Mouse (Mus musculus) heart, adult 2 months (tissue): ENCODE measurements at regions not wholly inside any gene's neighbourhood (a gene's known extent, or its start where the extent isn't known, plus 50 kb on each side); places are given as distances from the start of the nearest gene placed in this dataset.
"Not testable (repeated sequence)": the region's sequence is repeated elsewhere in the genome, so short reads cannot be mapped to it uniquely, and the experiment has no call there.

Experiments used
- DNase-seq, 2 experiments: peaks; one replicate each; pipeline ENCODE4 v3.0.0; 2021
- H3K27ac ChIP-seq: fragments of 200-600 bp; 2 replicates; pipeline ENCODE4 v1.8.1; 2022
- H3K27me3 ChIP-seq: fragments of 200-500 bp; 2 replicates; pipeline ENCODE4 v1.6.1; 2012; ENCODE audit warnings: mild to moderate bottlenecking, low read length, inconsistent platforms, mixed read lengths; ENCODE audit not compliant: control insufficient read depth, insufficient read depth
- H3K36me3 ChIP-seq: fragments of 200-500 bp; 2 replicates; pipeline ENCODE4 v1.6.1; 2012; ENCODE audit warnings: low read length, inconsistent platforms; ENCODE audit not compliant: control insufficient read depth, insufficient read depth
- H3K4me1 ChIP-seq: fragments of 200-500 bp; 2 replicates; pipeline ENCODE4 v1.6.1; 2011; ENCODE audit warnings: low read length; ENCODE audit not compliant: control insufficient read depth, insufficient read depth
- H3K4me3 ChIP-seq: fragments of 200-600 bp; 2 replicates; pipeline ENCODE4 v1.8.1; 2022
- H3K79me2 ChIP-seq: fragments of 200-500 bp; replicated peaks from 2 replicates; pipeline ENCODE4 v1.6.1; 2012; ENCODE audit warnings: mild to moderate bottlenecking, inconsistent platforms, low read length, moderate library complexity, mixed read lengths; ENCODE audit not compliant: control insufficient read depth, insufficient read depth
- H3K9ac ChIP-seq: fragments of 200-500 bp; 2 replicates; pipeline ENCODE4 v1.6.1; 2012; ENCODE audit warnings: low read depth, mild to moderate bottlenecking, control low read depth, inconsistent platforms, low read length, mixed read lengths
- CTCF ChIP-seq: fragments of 200-600 bp; IDR thresholded peaks from 2 replicates; pipeline ENCODE4 v1.8.1; 2022; ENCODE audit warnings: antibody characterized with exemption, mild to moderate bottlenecking, moderate library complexity
- EP300 ChIP-seq: fragments of 200-500 bp; IDR thresholded peaks from 2 replicates; pipeline ENCODE4 v1.6.1; 2011; ENCODE audit warnings: low read depth, low read length, control low read depth; ENCODE audit not compliant: insufficient read depth
- POLR2A ChIP-seq: fragments of 200-500 bp; IDR thresholded peaks from 2 replicates; pipeline ENCODE4 v1.6.1; 2011; ENCODE audit warnings: mild to moderate bottlenecking, low read depth, low read length, control low read depth; ENCODE audit not compliant: insufficient read depth
- WGBS: fragments of 180-500 bp; shearing (Covaris S2); methylation state at CpG from one replicate; pipeline ENCODE4 v1.1.7; 2018; 5-methylcytosine and 5-hydroxymethylcytosine counted together
- intact Hi-C: fragments of 180-260 bp; cut with DNase I; formaldehyde crosslinking; loops from one replicate; pipeline ENCODE4 v1.15.1; 2025

DNA sequence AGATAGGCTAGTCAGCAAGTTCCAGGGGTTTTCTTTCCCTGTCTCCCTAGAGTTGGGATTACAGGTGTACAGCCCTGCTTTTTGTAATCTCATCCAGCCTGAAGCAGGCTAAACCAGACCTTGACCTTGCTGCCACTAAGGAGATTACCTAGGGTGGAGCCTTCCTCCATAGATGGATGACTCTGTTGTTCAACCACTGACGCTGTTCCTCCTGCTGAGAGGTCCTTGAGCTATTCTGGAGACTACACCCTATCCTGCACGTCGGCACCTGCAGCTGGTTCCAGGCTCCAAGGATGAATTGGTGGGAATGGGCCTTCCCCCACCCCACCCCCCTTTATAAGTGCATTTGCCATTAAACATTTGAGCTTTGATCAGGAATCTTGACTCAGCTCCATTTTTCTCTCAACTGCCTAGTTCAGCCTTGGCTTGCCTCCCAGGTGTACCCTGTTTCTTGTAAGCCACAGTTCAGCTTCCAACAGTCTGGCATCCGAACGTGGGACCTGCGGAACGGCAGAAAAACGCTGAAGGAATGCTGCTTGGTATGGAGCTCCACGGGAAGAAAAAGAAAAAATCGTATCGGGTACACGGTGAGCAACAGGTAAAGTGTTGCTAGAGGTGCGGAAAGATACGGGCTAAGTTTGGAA, 131.7 kb upstream of the Ube2e1 start:
- Histone ChIP-seq H3K9ac (no peak overlapping the region), H3K36me3 (no peaks in the 10 kb centered on the region), H3K4me3 (no peak overlapping the region), H3K27ac (no peak overlapping the region), H3K79me2 (no peaks in the 10 kb centered on the region), H3K27me3 (no peaks in the 10 kb centered on the region), H3K4me1 (no peaks in the 10 kb centered on the region; the same call in 1 of the 2 replicates)
- no peak for TF ChIP-seq CTCF
- TF ChIP-seq EP300: no peak
- no peak for TF ChIP-seq POLR2A
- WGBS: 40% methylated on average over 14 of the region's 14 CpGs
- intact Hi-C loops: no loop called here
- DNase-seq: no peak

DNA sequence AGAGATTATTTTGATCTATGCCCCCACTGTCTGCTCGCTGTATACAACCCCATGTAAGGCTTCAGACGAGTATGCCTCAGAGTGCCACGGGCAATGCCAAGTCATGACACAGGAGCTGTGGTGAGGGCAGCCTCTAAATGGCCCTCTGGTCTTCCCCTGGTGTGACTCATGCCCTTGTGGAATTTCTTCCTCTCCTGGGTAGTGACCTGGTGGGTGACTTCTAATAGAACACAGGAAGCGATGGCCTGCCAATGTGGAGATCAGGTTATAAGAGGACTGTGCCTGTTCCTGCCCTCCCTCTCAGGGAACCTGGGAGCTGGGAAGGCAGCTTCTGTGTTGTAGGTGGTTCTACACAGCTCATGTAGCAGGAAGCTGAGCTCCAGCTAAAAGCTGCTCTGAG, 130.7 kb upstream of the Ube2e1 start:
- Histone ChIP-seq H3K27ac (no peak overlapping the region), H3K9ac (no peak overlapping the region), H3K79me2 (no peaks in the 10 kb centered on the region), H3K36me3 (no peaks in the 10 kb centered on the region), H3K4me1 (no peaks in the 10 kb centered on the region; the same call in 1 of the 2 replicates), H3K27me3 (no peaks in the 10 kb centered on the region), H3K4me3 (no peak overlapping the region)
- no peak for DNase-seq
- TF ChIP-seq EP300 (no peak), POLR2A (no peak), CTCF (no peak)
- intact Hi-C loops: no loop called here
- 73% methylated on average over 4 of the region's 4 CpGs for WGBS

DNA sequence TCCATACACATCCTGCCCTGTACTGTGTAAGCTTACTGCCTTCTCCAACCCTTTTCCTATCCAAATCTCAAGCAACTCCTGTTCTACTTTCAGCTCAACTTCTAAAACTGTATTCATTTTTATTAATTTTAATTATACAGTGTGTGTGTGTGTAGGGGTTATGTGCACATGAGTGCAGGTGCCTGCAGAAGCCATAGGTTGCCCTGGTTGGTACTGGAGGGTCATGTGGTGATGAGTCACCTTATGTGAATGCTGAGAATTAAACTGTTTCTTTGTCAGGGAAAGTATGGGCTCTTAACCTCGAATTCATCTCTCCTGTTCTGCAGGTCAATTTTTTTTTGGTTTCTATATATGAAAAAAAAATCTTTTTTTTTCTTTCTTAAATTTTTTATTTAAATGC, 117.0 kb upstream of the Ube2e1 start:
- Histone ChIP-seq H3K27me3 (no peaks in the 10 kb centered on the region), H3K27ac (no peak overlapping the region), H3K4me1 (no peaks in the 10 kb centered on the region; the same call in 1 of the 2 replicates), H3K36me3 (no peaks in the 10 kb centered on the region), H3K79me2 (no peaks in the 10 kb centered on the region), H3K4me3 (no peak overlapping the region), H3K9ac (no peak overlapping the region)
- TF ChIP-seq POLR2A: no peak
- 52% methylated on average over 1 of the region's 1 CpGs for WGBS
- intact Hi-C loops: no loop called here
- no peak for DNase-seq

DNA sequence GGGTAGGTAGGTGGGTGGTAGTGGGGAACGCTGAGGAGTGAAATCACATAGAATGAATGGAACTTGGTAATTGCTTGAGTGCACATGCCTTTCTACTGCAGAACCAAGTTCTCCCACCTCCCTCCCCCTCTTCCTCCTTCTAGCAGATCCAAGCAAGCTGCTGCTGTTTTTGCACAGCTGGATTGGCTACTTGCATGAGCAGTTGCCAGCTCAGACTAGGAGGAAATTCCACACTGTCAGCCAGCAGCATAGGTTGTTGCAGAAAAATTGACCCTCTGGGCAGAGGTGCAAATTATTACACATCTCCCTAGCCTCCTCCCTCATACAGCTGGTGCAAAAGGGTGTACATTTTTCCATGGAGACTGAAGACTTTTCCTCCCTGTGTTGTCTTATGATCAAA, 112.8 kb upstream of the Ube2e1 start:
- DNase-seq: peak in 1 of 2 experiments; percentile 22
- no peak overlapping the region for H3K4me3 ChIP-seq
- no peaks in the 10 kb centered on the region for H3K36me3 ChIP-seq
- no peak overlapping the region for H3K9ac ChIP-seq
- no peaks in the 10 kb centered on the region for H3K27me3 ChIP-seq
- TF ChIP-seq CTCF (no peak), EP300 (no peak)
- intact Hi-C loops: no loop called here
- H3K4me1 ChIP-seq: no peaks in the 10 kb centered on the region; the same call in 1 of the 2 replicates
- H3K79me2 ChIP-seq: no peaks in the 10 kb centered on the region
- 74% methylated on average over 1 of the region's 1 CpGs for WGBS
- no peak overlapping the region for H3K27ac ChIP-seq

DNA sequence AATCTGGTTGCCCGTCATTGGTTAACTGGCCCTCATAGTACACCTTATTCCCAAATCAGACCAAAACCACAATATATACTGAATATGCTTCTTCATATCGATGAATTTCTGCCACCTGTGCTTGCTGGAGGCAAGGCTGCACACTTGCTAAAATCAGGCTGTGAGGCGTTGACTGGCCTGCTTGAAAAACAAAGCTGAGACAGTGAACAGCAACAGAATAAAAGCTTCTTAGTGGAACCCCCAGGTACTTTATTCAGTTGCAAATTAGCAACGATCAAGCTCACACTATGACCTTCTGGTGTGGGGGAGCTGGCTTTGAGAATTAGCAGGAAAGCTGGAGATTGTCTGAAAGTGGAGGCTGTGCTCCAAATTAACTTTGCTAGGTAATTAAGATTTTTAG, 97.3 kb upstream of the Ube2e1 start:
- DNase-seq, H3K79me2 ChIP-seq, H3K27me3 ChIP-seq, intact Hi-C loops, H3K27ac ChIP-seq, H3K4me1 ChIP-seq, H3K36me3 ChIP-seq, H3K4me3 ChIP-seq, H3K9ac ChIP-seq: not testable (repeated sequence)
- 48% methylated on average over 4 of the region's 4 CpGs for WGBS

DNA sequence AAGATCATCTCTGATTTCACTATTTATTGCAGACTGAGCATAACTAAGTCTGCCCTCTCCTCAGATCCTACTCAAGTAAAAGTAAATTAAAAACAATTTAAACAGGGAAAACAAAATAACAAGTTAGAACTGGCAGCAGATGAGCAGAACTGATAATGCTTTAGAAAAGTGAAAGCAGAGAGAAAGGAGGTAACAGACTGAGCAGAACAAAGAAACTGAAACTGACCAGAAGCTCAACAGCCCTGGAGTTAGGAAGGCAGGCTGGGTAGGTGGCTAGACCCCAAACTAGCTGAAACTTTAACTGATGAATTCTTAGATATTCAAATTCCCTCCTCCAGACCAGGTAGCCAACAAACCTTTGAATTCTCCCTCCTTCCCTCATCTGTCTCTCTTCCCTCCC, 94.2 kb upstream of the Ube2e1 start:
- H3K36me3 ChIP-seq: no peaks in the 10 kb centered on the region
- H3K27ac ChIP-seq: no peak overlapping the region
- no peaks in the 10 kb centered on the region for H3K4me1 ChIP-seq
- H3K27me3 ChIP-seq: no peaks in the 10 kb centered on the region
- H3K9ac ChIP-seq: no peak overlapping the region
- no peak for TF ChIP-seq POLR2A
- no peak for TF ChIP-seq CTCF
- no peak for TF ChIP-seq EP300
- no peak overlapping the region for H3K4me3 ChIP-seq
- intact Hi-C loops: no loop called here
- no peak for DNase-seq
- H3K79me2 ChIP-seq: no peaks in the 10 kb centered on the region

DNA sequence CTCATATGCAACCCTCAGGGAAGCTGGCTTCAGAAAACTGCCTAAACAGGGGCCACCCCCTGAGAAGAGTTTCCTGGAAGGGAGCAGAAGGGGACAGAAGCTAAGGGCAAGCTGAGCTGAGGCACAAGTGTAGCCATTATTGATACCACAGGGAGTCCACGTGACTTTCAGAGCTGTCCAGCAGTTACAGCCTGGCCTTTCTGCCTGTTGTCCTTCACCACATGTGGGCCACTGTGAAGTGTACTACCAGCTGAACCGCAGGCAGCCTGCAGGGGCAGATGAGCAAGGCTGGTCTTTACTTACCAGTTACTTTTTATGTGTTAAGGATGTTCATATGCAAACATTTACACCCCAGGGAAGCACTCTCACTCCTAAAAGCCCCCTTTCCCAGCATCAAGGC, 85.2 kb upstream of the Ube2e1 start:
- Histone ChIP-seq H3K36me3 (no peaks in the 10 kb centered on the region), H3K27me3 (no peaks in the 10 kb centered on the region), H3K79me2 (no peaks in the 10 kb centered on the region), H3K9ac (no peak overlapping the region), H3K27ac (no peak overlapping the region), H3K4me1 (no peaks in the 10 kb centered on the region), H3K4me3 (no peak overlapping the region)
- no peak for DNase-seq
- WGBS: 19% methylated on average over 2 of the region's 2 CpGs
- intact Hi-C loops: no loop called here
- TF ChIP-seq EP300 (no peak), POLR2A (no peak), CTCF (no peak)
